Mouse (Mus musculus) bone marrow macrophage, adult 2 months (primary cell): ENCODE data around the gene Ppp1r9a. TPM values are rescaled to one million over a fixed set of nuclear protein-coding genes. Genes with fewer than 3 reads are reported as not detected.
A peak's percentile ranks its signal among the peaks of the same experiment; 100 is the strongest.

Experiments
- H3K27ac ChIP-seq: 2 replicates; pipeline ENCODE4 v1.5.1; 2012; ENCODE audit warnings: low read depth, low read length; ENCODE audit not compliant: insufficient read depth
- H3K4me1 ChIP-seq: 2 replicates; pipeline ENCODE4 v1.6.1; 2012; ENCODE audit warnings: low read length; ENCODE audit not compliant: control insufficient read depth, insufficient read depth
- H3K4me3 ChIP-seq: 2 replicates; pipeline ENCODE4 v1.5.1; 2012; ENCODE audit warnings: mild to moderate bottlenecking, low read length, moderate library complexity; ENCODE audit not compliant: insufficient read depth
- CTCF ChIP-seq: IDR thresholded peaks from 2 replicates; pipeline ENCODE4 v1.5.1; 2012; ENCODE audit warnings: low read depth, mild to moderate bottlenecking, low read length, moderate library complexity
- POLR2A ChIP-seq: IDR thresholded peaks from 2 replicates; pipeline ENCODE4 v1.6.1; 2012; ENCODE audit warnings: mild to moderate bottlenecking, low read depth, low read length, borderline replicate concordance
- polyA plus RNA-seq: library from polyadenylated mRNA; stranded (reverse); fragments of >200 nt; gene quantifications from 2 replicates; pipeline ENCODE4 v1.2.4, GENCODE M21; 2012; ENCODE audit not compliant: missing spikeins, insufficient read depth, insufficient read length

Gene Ppp1r9a
- polyA plus RNA-seq, 1 experiment: 2.0 TPM

- no peak for TF ChIP-seq CTCF
- TF ChIP-seq POLR2A: no peak
- peak overlapping the region; percentile 71 for H3K27ac ChIP-seq
- H3K4me1 ChIP-seq: peaks cover 31% of the 10 kb centered on the region
- H3K4me3 ChIP-seq: no peak overlapping the region
These were observed 75.5 kb downstream of the Ppp1r9a start for GRCm38 (mm10) chr6:4978249-4978648.

GRCm38 (mm10) chr6:4978897-4979296 is 76.2 kb downstream of the Ppp1r9a start:
- TF ChIP-seq POLR2A: no peak
- TF ChIP-seq CTCF: no peak
- Histone ChIP-seq H3K27ac (0 out of 2 replicates have a peak overlapping the region, but pooled peaks have one; percentile 40), H3K4me3 (no peak overlapping the region), H3K4me1 (peaks cover 28% of the 10 kb centered on the region)

- TF ChIP-seq CTCF (no peak), POLR2A (no peak)
- Histone ChIP-seq H3K4me3 (no peak overlapping the region), H3K4me1 (peaks cover 28% of the 10 kb centered on the region), H3K27ac (no peak overlapping the region)
These were observed 77.4 kb downstream of the Ppp1r9a start for GRCm38 (mm10) chr6:4980113-4980512.

GRCm38 (mm10) chr6:4982686-4983162 is 80.0 kb downstream of the Ppp1r9a start:
- H3K4me1 ChIP-seq: peaks cover 16% of the 10 kb centered on the region
- no peak overlapping the region for H3K27ac ChIP-seq
- TF ChIP-seq POLR2A (no peak), CTCF (no peak)
- no peak overlapping the region for H3K4me3 ChIP-seq

- no peak overlapping the region for H3K27ac ChIP-seq
- no peak overlapping the region for H3K4me3 ChIP-seq
- H3K4me1 ChIP-seq: peaks cover 8% of the 10 kb centered on the region
- TF ChIP-seq CTCF (no peak), POLR2A (no peak)
These were observed 83.0 kb downstream of the Ppp1r9a start for GRCm38 (mm10) chr6:4985668-4986067.

GRCm38 (mm10) chr6:4987084-4987483 is 84.4 kb downstream of the Ppp1r9a start:
- no peak for TF ChIP-seq CTCF
- no peak for TF ChIP-seq POLR2A
- H3K4me1 ChIP-seq: peaks cover 8% of the 10 kb centered on the region
- H3K27ac ChIP-seq: no peak overlapping the region
- H3K4me3 ChIP-seq: no peak overlapping the region

GRCm38 (mm10) chr6:4988688-4989087 is 86.0 kb downstream of the Ppp1r9a start:
- Histone ChIP-seq H3K27ac (no peak overlapping the region), H3K4me3 (no peak overlapping the region), H3K4me1 (peaks cover 3% of the 10 kb centered on the region)
- TF ChIP-seq CTCF: no peak
- no peak for TF ChIP-seq POLR2A

GRCm38 (mm10) chr6:4992308-4992707 is 89.6 kb downstream of the Ppp1r9a start:
- Histone ChIP-seq H3K4me3 (no peak overlapping the region), H3K4me1 (peaks cover 3% of the 10 kb centered on the region), H3K27ac (no peak overlapping the region)
- TF ChIP-seq CTCF (no peak), POLR2A (no peak)

- H3K4me1 ChIP-seq: no peaks in the 10 kb centered on the region
- TF ChIP-seq CTCF (no peak), POLR2A (no peak)
- H3K4me3 ChIP-seq: no peak overlapping the region
- no peak overlapping the region for H3K27ac ChIP-seq
These were observed 91.0 kb downstream of the Ppp1r9a start for GRCm38 (mm10) chr6:4993600-4994160.

- Histone ChIP-seq H3K4me3 (no peak overlapping the region), H3K4me1 (no peaks in the 10 kb centered on the region), H3K27ac (no peak overlapping the region)
- TF ChIP-seq POLR2A (no peak), CTCF (no peak)
These were observed 91.6 kb downstream of the Ppp1r9a start for GRCm38 (mm10) chr6:4994161-4994919.

GRCm38 (mm10) chr6:4997599-4997998 is 94.9 kb downstream of the Ppp1r9a start:
- TF ChIP-seq POLR2A (no peak), CTCF (no peak)
- Histone ChIP-seq H3K27ac (no peak overlapping the region), H3K4me1 (no peaks in the 10 kb centered on the region), H3K4me3 (no peak overlapping the region)
